Comparison of ENCODE assay signal across 25 mouse cellular contexts in genomic region chr8:126013646-126014045, GRCm38 (mm10). TPM values are rescaled to one million over a fixed set of nuclear protein-coding genes. Genes with fewer than 3 reads are reported as not detected.
"Had no signal": no experiment of that assay in that cellular context is flagged by ENCODE, and none has a peak within 500 bp of the region (broad histone marks: within the 10 kb centered on the region; RNA-seq: fewer than 3 reads in every experiment).

No protein-coding gene starts in this region.

- H3K36me3 ChIP-seq: kidney, embryonic 15.5 days; limb, embryonic 12.5 days; limb, embryonic 15.5 days; neural tube, embryonic 12.5 days; neural tube, embryonic 15.5 days had no signal

- H3K4me1 ChIP-seq: limb, embryonic 12.5 days; limb, embryonic 15.5 days; neural tube, embryonic 12.5 days had no signal

- H3K9me3 ChIP-seq: kidney, embryonic 15.5 days; limb, embryonic 12.5 days; limb, embryonic 15.5 days; neural tube, embryonic 12.5 days; neural tube, embryonic 15.5 days had no signal

- H3K4me2 ChIP-seq: kidney, embryonic 15.5 days; limb, embryonic 12.5 days; limb, embryonic 15.5 days; liver, embryonic 11.5 days; lung, embryonic 14.5 days; midbrain, embryonic 11.5 days; neural tube, embryonic 12.5 days; neural tube, embryonic 15.5 days had no signal

- H3K27me3 ChIP-seq: kidney, embryonic 15.5 days; limb, embryonic 12.5 days; limb, embryonic 15.5 days; neural tube, embryonic 12.5 days; neural tube, embryonic 15.5 days had no signal

- H3K27ac ChIP-seq: kidney, embryonic 15.5 days; left cerebral cortex, adult 2 months; limb, embryonic 12.5 days; limb, embryonic 15.5 days; liver, embryonic 14.5 days; neural tube, embryonic 12.5 days; neural tube, embryonic 15.5 days; stomach, postnatal 0 days had no signal

- ATAC-seq: liver, postnatal 0 days; lung, postnatal 0 days had no signal

- H3K4me3 ChIP-seq: kidney, embryonic 15.5 days; left cerebral cortex, adult 2 months; limb, embryonic 12.5 days; limb, embryonic 15.5 days; neural tube, embryonic 12.5 days; neural tube, embryonic 15.5 days had no signal

- H3K9ac ChIP-seq: kidney, embryonic 15.5 days; limb, embryonic 12.5 days; limb, embryonic 15.5 days; liver, embryonic 14.5 days; liver, postnatal 0 days; lung, embryonic 14.5 days; neural tube, embryonic 12.5 days; neural tube, embryonic 15.5 days had no signal

- DNase-seq: kidney, postnatal 10 days; kidney, postnatal 36 days; layer of hippocampus, postnatal 36 days; liver, postnatal 0 days; lung, embryonic 14.5 days; lung, postnatal 4 days; midbrain, embryonic 14.5 days; right cerebral cortex, adult 18-20 months; right cerebral cortex, postnatal 14 days; right cerebral cortex, postnatal 4 days; thymus, adult 2 months; thymus, postnatal 14 days; thymus, postnatal 4 days had no signal

RNA-seq across cellular contexts. Expression of gene Kcnk1, which starts 18.7 kb away (rescaled TPM):
- total RNA-seq: megakaryocyte progenitor cell, adult 5-6 weeks had no signal
